Mouse (Mus musculus): Measurements from ENCODE around the gene Tln1.
A peak's percentile ranks its signal among the peaks of the same experiment; 100 is the strongest.

Gene Tln1

DNA sequence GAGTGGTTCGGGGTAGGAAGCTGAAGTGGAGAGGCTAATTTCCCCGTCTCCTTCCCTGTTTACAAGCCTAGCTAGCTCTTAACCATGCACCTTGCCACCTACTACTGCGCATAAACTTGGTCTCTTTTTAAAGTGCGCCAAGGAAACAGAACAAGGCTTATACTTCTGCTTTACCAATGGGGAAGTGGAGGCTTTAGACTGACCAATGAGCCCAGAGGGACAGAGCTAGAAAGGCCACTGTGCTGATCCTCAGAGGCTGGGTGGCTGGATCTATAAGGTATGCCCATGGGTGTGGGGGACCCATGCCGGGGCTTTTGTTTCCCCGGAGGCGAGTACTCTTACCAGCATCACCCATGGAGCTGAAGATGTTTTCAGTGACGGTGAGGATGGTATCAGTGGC, 15.3 kb downstream of the Tln1 start:
- no peak for DNase-seq (ENCODE audit: low read depth, low spot score)

- no peak for DNase-seq (ENCODE audit: low read depth, low spot score)
These were observed 16.0 kb downstream of the Tln1 start for GRCm38 (mm10) chr4:43546375-43547047.

DNA sequence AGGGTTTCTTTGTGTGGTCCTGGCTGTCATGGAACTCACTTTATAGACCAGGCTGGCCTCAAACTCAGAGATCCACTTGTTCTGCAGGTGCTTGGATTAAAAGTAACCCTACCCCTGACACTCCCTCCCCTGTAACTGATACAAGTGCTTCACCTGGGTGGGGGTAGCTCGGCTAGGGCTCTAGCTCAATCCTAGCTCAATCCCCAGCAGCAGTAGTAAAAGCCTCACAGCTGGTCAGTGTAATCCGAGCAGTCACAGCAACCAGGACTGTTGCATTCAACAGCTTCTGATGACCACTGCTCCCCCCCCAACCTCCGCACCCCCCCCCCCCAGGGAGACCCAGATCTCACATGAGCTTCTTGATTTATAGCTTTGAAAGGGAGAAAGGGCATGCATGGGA, 20.4 kb downstream of the Tln1 start:
- no peak for DNase-seq (ENCODE audit: low read depth, low spot score)

DNA sequence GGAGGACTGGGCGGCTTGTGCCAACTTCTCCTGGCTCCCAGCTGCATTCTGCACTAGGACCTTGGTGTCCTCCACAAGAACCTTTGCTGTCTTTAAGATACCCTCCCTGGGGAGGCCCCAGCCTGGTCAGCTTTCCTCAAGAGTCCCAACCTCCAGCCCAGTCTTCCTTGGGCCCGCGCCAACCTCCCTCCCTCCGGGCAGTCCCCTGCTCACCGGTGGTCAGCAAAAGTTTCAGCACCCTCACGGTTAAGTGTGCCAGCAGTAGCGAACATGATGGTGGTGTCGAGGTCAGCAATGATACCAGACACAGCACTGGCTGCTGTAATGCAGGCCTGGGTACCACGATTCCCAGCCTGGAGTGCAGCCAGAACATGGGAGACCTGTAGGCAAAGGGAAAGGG, 26.5 kb downstream of the Tln1 start:
- DNase-seq (ENCODE audit: low read depth, low spot score), result no peak

DNA sequence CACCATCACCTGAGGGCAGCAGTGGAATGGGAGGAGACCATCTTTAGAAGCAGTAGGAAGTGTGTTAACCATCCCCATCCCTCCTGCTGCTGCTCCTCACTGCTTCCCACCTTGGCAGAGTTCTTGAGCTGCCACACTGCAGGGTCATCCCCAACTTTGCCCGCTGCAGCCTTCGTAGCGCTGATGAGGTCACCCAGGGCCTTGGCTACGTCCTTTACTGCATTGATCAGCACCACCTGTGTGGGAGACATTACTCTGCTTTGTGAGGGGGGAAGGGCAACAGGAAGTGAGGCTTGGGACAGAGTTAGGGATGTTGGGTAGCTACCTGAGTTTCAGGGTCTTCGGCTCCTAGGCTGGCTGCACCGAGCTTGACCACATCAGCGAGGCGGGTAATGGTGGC, 26.9 kb downstream of the Tln1 start:
- DNase-seq (ENCODE audit: low read depth, low spot score), result no peak

DNA sequence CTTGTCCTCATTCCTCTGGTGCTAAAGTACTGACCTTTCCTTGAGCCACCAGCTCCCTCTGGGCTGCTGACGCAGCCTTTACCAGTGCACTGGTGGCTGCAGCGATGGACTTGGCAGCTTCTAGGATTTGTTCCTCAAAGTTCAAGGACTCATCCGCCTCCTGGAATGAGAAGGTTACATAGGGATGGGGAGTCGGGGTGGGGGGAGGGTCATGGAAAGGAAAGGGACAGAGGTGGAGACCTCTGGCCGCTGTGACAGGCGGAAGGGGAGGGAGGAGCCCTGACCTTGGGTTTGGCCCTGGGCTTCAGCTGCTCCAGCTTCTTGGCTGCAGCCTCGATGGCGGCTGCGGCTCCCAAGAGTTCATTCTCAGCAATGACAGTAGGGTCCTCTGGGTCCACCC, 29.2 kb downstream of the Tln1 start:
- DNase-seq (ENCODE audit: low read depth, low spot score), result peak; percentile 68

GRCm38 (mm10) chr4:43530581-43530980, 31.9 kb downstream of the Tln1 start:
- peak; percentile 84 for DNase-seq (ENCODE audit: low read depth, low spot score)

DNA sequence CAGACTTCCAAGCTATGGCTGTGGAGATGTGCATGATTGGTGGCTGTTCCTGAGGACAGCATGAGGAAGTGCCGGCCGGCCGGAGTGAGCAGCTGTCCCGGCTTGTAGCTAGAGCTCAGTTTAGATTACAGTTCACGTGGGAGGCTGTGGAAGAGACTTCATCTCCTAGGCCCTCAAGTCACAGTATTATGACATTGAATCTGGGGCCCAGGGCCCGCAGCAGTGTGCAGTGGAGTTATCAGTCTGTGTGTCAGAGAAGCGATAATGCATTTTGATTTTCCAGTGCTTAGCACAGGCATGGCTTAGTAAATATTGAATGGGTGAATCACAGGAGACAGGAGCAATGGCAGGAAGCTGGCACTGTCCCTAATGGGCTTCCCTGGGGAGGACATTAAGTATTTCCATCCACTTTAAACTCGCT, 32.4 kb downstream of the Tln1 start:
- no peak for DNase-seq (ENCODE audit: low read depth, low spot score)

DNA sequence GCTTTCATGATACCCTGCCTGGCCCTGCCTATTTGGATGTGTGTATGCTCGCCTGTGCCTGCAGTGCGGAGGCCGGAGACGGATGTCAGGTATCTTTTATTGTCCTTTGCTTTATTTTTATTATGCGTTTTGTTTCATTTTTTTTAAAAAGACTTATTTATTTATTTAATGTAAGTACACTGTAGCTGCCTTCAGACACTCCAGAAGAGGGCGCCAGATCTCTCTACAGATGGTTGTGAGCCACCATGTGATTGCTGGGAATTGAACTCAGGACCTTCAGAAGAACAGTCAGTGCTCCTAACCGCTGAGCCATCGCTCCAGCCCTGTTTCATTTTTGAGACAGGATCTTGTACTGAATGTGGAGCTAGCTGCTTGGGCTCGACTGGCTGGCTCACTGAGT, 34.0 kb downstream of the Tln1 start:
- no peak for DNase-seq (ENCODE audit: low read depth, low spot score)

- no peak for DNase-seq (ENCODE audit: low read depth, low spot score)
These were observed 34.6 kb downstream of the Tln1 start for GRCm38 (mm10) chr4:43527880-43528279.

- DNase-seq (ENCODE audit: low read depth, low spot score), result peak; percentile 95
These were observed 42.5 kb downstream of the Tln1 start for GRCm38 (mm10) chr4:43519956-43520355.

DNA sequence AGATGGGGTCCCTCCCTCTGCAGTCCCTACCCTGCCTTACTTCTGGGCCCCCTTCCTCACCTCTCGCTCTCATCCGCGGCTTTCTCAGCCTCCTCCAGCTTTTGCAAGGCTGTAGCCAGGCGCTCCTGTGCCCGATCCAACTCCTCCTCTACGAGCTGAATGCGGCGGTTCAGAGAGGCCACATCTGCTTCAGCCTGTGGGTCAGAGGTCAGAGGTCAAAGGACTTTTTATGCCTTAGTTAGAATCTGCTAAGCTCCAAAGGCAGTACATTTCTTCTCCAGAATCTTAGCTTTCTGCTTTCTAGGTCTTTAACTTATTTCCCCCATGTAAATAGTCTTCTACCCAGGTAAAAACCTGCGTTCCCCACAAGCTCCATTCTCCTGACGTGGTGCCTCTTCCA, 42.9 kb downstream of the Tln1 start:
- no peak for DNase-seq (ENCODE audit: low read depth, low spot score)

DNA sequence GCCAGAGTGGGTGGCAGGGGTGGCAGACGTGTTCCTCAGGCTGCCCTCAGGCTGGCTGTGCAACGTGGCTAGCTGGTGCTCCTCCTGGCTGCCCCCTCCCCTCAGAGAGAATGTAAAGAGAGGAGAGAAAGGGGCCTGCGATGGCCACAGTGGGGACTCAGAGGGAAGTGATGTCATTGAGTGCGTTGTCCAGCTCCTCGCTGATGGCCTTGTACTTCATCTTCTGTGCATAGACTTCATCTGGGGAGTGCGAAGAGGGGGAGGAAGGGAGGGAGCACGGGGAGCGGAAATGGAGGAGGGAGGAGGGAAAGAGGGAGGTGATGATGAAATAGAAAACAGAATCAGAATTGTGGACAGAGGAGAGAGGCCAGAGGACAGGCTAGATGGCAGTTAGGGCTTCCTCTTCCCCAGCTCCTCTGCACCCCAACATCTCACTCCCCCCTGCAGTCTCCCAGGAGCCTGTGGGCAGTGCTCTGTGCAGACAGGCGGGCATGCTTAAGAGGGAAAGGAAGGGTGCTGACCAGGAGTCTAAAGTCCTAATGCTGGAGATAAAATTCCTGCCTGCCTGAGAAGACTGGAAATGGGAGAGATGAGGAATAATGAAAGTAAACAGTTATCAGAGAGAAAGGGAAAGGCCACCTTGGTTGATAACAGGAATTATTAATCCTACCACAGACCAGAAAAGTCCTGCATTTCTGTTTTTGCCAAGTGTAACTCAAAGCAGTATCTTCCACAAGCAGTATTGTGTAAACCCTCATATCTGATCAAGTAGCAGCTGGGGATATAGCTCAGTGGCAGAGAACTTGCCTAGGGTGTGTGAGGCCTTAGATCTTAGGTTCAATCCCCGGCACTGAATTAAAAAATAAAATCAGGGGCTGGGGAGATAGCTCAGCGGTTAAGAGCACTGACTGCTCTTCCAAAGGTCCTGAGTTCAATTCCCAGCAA, 46.5 kb downstream of the Tln1 start:
- DNase-seq (ENCODE audit: low read depth, low spot score), result no peak

- no peak for DNase-seq (ENCODE audit: low read depth, low spot score)
These were observed 48.7 kb downstream of the Tln1 start for GRCm38 (mm10) chr4:43513791-43514190.

DNA sequence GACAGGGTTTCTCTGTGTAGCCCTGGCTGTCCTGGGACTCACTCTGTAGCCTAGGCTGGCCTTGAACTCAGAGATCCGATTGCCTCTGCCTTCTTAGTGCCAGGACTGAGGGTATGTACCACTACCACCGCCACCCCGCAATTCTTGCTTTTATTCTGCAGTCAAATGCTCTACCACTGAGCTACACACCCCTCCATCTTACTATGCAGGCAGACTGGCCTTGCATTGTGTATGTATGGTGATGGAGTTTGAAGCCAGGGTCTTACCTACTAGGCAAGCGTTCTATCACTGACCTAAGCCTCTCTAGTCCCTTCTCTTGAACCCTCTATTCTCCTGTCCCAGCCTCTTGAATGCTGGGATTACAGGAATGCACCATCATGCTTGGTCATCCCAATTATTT, 49.2 kb downstream of the Tln1 start:
- no peak for DNase-seq (ENCODE audit: low read depth, low spot score)

GRCm38 (mm10) chr4:43512653-43513052, 49.8 kb downstream of the Tln1 start:
- no peak for DNase-seq (ENCODE audit: low read depth, low spot score)

DNA sequence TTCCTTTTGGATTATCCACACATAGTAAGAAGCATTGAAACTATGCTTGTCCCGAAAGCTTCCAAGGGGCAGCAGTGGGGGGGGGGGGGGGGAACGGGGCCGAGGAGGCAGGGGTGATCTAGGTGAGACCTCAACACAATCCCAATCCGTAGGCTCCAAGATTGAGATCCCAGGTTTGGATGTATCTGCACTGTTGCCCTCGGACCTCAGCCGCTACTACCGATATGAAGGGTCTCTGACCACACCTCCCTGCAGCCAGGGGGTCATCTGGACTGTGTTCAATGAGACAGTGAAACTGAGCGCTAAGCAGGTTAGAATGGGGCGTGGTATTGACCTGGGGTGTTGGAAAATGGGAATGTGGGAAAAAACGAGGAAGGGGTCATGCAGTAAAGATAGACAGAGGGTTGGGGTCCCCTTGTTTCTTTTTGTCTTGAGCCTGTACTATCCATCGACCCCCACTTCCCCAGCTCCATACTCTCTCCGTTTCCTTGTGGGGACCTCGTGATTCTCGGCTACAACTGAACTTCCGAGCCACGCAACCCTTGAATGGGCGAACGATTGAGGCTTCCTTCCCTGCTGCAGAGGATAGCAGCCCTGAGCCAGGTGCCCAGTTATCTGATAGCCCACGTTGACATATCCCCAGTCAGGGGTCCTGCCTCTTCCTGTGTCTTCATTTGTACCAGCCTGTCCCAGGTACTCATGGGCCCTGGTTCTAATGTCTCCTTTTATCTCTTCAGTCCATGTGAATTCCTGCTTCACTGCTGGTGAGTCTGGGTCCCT, 50.6 kb downstream of the Tln1 start:
- DNase-seq (ENCODE audit: low read depth, low spot score), result no peak

GRCm38 (mm10) chr4:43509109-43509508, 53.4 kb downstream of the Tln1 start:
- no peak for DNase-seq (ENCODE audit: low read depth, low spot score)

DNA sequence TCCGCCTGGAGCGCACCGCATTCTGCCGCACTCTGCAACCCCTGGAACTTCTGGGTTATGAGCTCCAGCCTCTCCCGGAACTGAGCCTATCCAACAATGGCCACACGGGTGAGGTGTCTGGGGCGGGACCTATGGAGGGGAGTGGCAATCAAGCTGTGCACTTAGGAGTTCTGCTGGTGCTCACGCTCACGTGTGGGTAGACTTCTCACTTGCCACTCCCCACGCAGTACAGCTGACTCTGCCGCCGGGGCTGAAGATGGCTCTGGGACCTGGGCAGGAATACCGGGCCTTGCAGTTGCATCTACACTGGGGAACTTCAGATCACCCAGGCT, 53.9 kb downstream of the Tln1 start:
- DNase-seq (ENCODE audit: low read depth, low spot score), result no peak

DNA sequence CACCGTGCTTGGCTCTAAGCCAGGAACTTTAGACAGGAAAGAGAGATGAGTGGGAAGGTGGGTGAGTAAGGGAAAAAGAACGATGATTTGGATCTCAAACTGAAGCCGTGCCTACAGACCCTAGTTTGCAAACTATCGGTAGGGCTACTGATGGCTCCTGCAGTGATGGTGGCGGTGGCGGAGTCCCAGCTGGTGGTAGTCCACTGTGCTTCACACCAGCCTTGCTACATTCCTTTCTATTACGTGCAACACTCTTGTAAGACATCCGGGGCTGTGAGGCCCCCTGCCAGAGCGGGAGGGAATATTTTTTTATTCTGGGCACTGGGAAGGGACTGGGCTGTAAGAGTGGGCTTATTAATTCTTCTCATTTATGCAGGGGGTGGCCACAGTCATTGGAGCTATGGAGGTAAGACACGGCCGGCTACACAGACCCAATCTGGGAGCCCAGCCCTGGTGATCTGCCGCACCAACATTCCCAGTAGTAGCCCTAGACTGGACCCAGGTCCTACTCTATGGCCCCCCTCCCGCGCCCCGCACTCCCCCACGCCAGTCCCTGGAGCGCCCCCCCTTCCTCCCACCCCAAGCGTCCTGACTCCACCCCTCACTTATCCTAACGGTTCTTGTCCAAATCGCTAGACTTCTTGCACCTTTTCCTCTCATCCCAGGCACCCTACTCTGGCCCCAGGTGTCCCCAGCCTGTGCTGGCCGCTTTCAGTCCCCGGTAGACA, 54.4 kb downstream of the Tln1 start:
- no peak for DNase-seq (ENCODE audit: low read depth, low spot score)

DNA sequence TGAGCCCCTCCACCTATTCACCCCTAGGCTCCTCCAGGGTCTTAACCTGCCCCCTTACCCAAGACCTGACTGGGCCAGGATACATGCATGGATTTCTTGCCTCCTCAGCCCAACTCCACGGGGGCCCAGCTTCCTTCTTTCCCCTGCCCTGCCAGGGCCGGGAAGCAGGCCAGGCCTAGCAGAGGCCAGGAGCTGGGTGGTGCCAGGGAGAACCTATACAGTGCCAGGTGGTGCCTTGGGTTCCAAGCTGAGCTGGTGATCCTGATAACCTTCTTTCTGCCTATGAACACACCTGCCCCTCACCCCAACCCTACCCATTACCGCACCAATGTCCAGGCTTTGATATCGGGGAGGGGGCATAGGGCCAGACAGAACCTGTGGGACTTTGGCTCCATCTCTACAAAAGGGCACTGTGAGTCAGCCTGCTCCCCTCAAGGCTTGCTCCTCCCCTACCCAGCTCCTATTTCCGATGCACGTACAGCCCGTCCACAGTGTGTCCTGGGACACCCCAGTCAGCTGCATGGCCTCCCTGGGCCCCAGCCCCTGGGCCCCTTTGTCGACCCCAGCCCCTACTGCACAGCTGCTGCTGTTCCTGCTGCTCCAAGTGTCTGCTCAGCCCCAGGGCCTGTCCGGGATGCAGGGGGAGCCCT, 55.8 kb downstream of the Tln1 start, which contains the start of gene Car9:
Gene Car9 (plus strand): TSS at position 431 of the 650 bp plus-strand sequence.
- no peak for DNase-seq (ENCODE audit: low read depth, low spot score)

Data from skeletal muscle tissue, adult 2 months (tissue).